Mouse (Mus musculus) duodenum, adult 2 months (tissue): ENCODE measurements around the gene Olfr720. TPM values are rescaled to one million over a fixed set of nuclear protein-coding genes. Genes with fewer than 3 reads are reported as not detected.

Experiments used
- polyA plus RNA-seq: library from polyadenylated mRNA; depleted of rRNA; stranded (reverse); fragments of >200 nt; gene quantifications from 2 replicates; pipeline ENCODE4 v1.2.3, GENCODE M21; 2012; ENCODE audit warnings: low replicate concordance; rRNA removed

Olfr720 gene
- polyA plus RNA-seq = not detected in 2 replicates

GRCm38 (mm10) chr14:14186738-14187137, at the start of gene Olfr720:
Olfr720 (minus strand) TSS chr14:14186838.

Other genes starting within 250 kb of the Olfr720 start
- 16.9 and 20.5 TPM in 2 replicates for gene Atxn7, start 225.4 kb downstream of the Olfr720 start, polyA plus RNA-seq
- gene Thoc7, start 225.0 kb downstream of the Olfr720 start, polyA plus RNA-seq = 11.4 and 13.8 TPM in 2 replicates
- 4.2 and 19.5 TPM in 2 replicates for gene Psmd6, start 65.9 kb downstream of the Olfr720 start, polyA plus RNA-seq
- not detected in 2 replicates for gene Olfr31, start 136.0 kb upstream of the Olfr720 start, polyA plus RNA-seq
- gene Il3ra, start 159.4 kb upstream of the Olfr720 start, polyA plus RNA-seq = 40.8 and 59.3 TPM in 2 replicates
- gene Olfr721-ps1, start 214.5 kb upstream of the Olfr720 start, polyA plus RNA-seq = not detected in 2 replicates